ENCODE assay signal across 26 mouse cellular contexts in genomic region chr8:119869616-119870015, GRCm38 (mm10). TPM values are rescaled to one million over a fixed set of nuclear protein-coding genes. Genes with fewer than 3 reads are reported as not detected.
"Had no signal": no experiment of that assay in that cellular context is flagged by ENCODE, and none has a peak within 500 bp of the region (broad histone marks: within the 10 kb centered on the region; RNA-seq: fewer than 3 reads in every experiment).

No protein-coding gene starts in this region.

- H3K4me1 ChIP-seq: kidney, embryonic 15.5 days; limb, embryonic 12.5 days; limb, embryonic 15.5 days; lung, embryonic 15.5 days; midbrain, embryonic 13.5 days; neural tube, embryonic 13.5 days; stomach, embryonic 15.5 days had no signal

- ATAC-seq: liver, postnatal 0 days; midbrain, embryonic 13.5 days; midbrain, embryonic 16.5 days had no signal

- H3K27ac ChIP-seq: kidney, embryonic 15.5 days; left cerebral cortex, adult 2 months; limb, embryonic 12.5 days; limb, embryonic 15.5 days; liver, embryonic 14.5 days; lung, embryonic 15.5 days; midbrain, embryonic 13.5 days; neural tube, embryonic 13.5 days; stomach, embryonic 15.5 days had no signal

- H3K4me2 ChIP-seq: kidney, embryonic 15.5 days; limb, embryonic 12.5 days; limb, embryonic 15.5 days; liver, embryonic 11.5 days; lung, embryonic 15.5 days; midbrain, embryonic 13.5 days; neural tube, embryonic 13.5 days; stomach, embryonic 15.5 days had no signal

- H3K9ac ChIP-seq: kidney, embryonic 15.5 days; limb, embryonic 12.5 days; limb, embryonic 15.5 days; liver, embryonic 14.5 days; liver, postnatal 0 days; lung, embryonic 15.5 days; midbrain, embryonic 13.5 days; neural tube, embryonic 13.5 days; stomach, embryonic 15.5 days had no signal

- H3K4me3 ChIP-seq: kidney, embryonic 15.5 days; left cerebral cortex, adult 2 months; limb, embryonic 12.5 days; limb, embryonic 15.5 days; lung, embryonic 15.5 days; midbrain, embryonic 13.5 days; myocyte; neural tube, embryonic 13.5 days; stomach, embryonic 15.5 days had no signal

- H3K27me3 ChIP-seq: kidney, embryonic 15.5 days; limb, embryonic 15.5 days; lung, embryonic 15.5 days; midbrain, embryonic 13.5 days; neural tube, embryonic 13.5 days; stomach, embryonic 15.5 days had no signal

- H3K9me3 ChIP-seq: limb, embryonic 15.5 days; lung, embryonic 15.5 days had no signal

- DNase-seq: kidney, adult 8-10 months; kidney, postnatal 10 days; kidney, postnatal 36 days; layer of hippocampus, postnatal 36 days; left cerebral cortex, postnatal 4 days; liver, postnatal 0 days; lung, postnatal 10 days; lung, postnatal 4 days; retina, postnatal 1 day; right cerebral cortex, postnatal 25 days; spleen, adult 18-20 months; thymus, postnatal 25 days had no signal

RNA-seq across cellular contexts. Expression of gene Gm20388, which starts 41.0 kb away (rescaled TPM):
- total RNA-seq: layer of hippocampus, postnatal 10 days had no signal
- polyA plus RNA-seq: limb, embryonic 12.5 days; liver, postnatal 0 days; stomach, embryonic 15.5 days; thymus, postnatal 0 days had no signal
